ENCODE assay signal across 9 mouse cellular contexts in the genomic region with DNA sequence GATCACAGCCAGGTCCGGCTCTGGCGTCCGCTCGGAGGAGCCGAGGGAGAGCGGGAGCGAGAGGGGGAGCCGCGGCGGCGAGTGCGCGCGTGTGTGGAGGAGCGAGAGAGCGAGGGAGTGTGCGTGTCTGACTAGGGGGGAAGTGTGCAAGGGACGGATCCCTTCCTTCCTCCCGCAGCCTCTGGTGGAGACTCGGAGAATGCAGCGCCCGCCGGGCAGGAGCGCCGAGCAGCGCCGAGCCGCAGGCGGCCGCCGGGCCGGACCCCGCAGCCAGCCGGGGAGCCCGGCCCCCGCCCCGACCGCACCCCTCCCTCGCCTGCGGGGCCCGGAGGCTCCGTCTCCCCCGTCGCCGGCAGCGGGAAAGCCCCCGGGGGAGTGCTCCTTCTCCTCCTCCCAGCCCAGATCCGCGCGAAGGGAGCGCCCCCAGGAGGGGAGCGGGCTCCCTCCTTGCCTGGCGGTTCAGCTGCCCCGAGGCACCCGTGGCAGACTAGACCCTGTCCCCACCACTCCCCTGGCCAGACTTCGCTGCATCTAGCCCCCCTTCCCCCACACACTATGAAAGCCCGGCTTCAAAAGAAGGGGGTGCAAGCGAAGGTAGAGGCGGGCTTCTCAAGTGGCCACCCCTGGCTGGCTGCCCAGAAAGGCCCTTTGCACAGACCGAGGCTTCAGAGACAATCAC. TPM values are rescaled to one million over a fixed set of nuclear protein-coding genes. Genes with fewer than 3 reads are reported as not detected.
DNase-seq lines count a peak whose midpoint lies in the region; ATAC-seq and TF ChIP-seq lines count a peak whose summit lies in the region.
"Had no signal": no experiment of that assay in that cellular context is flagged by ENCODE, and none has a peak within 500 bp of the region (broad histone marks: within the 10 kb centered on the region; RNA-seq: fewer than 3 reads in every experiment).

Cdh22 (minus strand) TSS at position 241 of the 679 bp plus-strand sequence.

- 2% methylated on average over 47 of the region's 60 CpGs for WGBS in hindbrain, postnatal 0 days

- peak; percentile 70 for TF ChIP-seq CTCF in hindbrain, postnatal 0 days (IDR thresholded peaks at IDR 0.05; ENCODE audit: low read depth)

- no peaks in the 10 kb centered on the region for H3K36me3 ChIP-seq in hindbrain, postnatal 0 days (ENCODE audit: insufficient read depth, low read length)

- peak within 1 kb of the TSS; percentile 79 for H3K4me2 ChIP-seq in hindbrain, postnatal 0 days (ENCODE audit: low read depth, low read length)

- H3K9ac ChIP-seq in hindbrain, postnatal 0 days (replicated peaks; ENCODE audit: low read length) = peak within 1 kb of the TSS; percentile 75

- ATAC-seq in common myeloid progenitor, adult 5-6 weeks (replicated peaks; ENCODE audit: low read depth, poor library complexity, severe bottlenecking) = peak; percentile 71
- ATAC-seq in hindbrain, postnatal 0 days = peak; percentile 90
- no peak for ATAC-seq in inflammation-experienced regulatory T-cells, adult 6 months

- no peaks in the 10 kb centered on the region for H3K9me3 ChIP-seq in hindbrain, postnatal 0 days (ENCODE audit: low read length)

- H3K4me1 ChIP-seq in hindbrain, postnatal 0 days (ENCODE audit: insufficient read depth, low read length) = peaks cover 6% of the 10 kb centered on the region; the same call in 1 of the 2 replicates

- H3K27me3 ChIP-seq in hindbrain, postnatal 0 days (ENCODE audit: insufficient read depth, low read length) = peaks cover 2% of the 10 kb centered on the region

- DNase-seq in adrenal gland, postnatal 10 days = peak; percentile 78
- peak; percentile 68 for DNase-seq in gastrocnemius, postnatal 10 days
- peak; percentile 85 for DNase-seq in hindbrain, postnatal 0 days (ENCODE audit: low spot score)
- peak; percentile 52 to 72 for DNase-seq in left cerebral cortex, adult 9 months (ENCODE audit: low spot score in 2 of 2)
- peak; percentile 23 for DNase-seq in lung, postnatal 36 days
- peak; percentile 89 for DNase-seq in retina, postnatal 1 day

- peak within 1 kb of the TSS; percentile 73 for H3K27ac ChIP-seq in hindbrain, postnatal 0 days

- peak within 1 kb of the TSS; percentile 63 for H3K4me3 ChIP-seq in hindbrain, postnatal 0 days (ENCODE audit: low read length)

RNA-seq across cellular contexts. Expression of gene Cdh22, which starts in this region (rescaled TPM):
- total RNA-seq in adrenal gland, postnatal 10 days (2021) = 1 to 10 TPM; 1.1 to 1.2 TPM
- total RNA-seq in common myeloid progenitor, adult 5-6 weeks (2017) = not detected in 2 replicates
- under 1 TPM; 0.07 to 0.25 TPM for total RNA-seq in gastrocnemius, postnatal 10 days (2021)
- 47.3 and 53.4 TPM in 2 replicates for total RNA-seq in hindbrain, postnatal 0 days (2014; rRNA removed)
- 16.5 and 19.2 TPM in 2 replicates for polyA plus RNA-seq in hindbrain, postnatal 0 days (2015; fragmentation: Nextera tagmentation; extraction: Ambion mirVana)
- not detected for polyA plus RNA-seq in inflammation-experienced regulatory T-cells, adult 6 months (2017; shearing (Covaris generic))
- polyA plus RNA-seq: gonadal fat pad, adult 2 months had no signal

Comparison
In these comparisons a context has a peak if more than half of its experiments do, and no peak if none do; other contexts are left out.
1. RNA of gene Cdh22 (total RNA-seq): 47.3 to 53.4 TPM in hindbrain, postnatal 0 days; 1.1 to 1.2 TPM in adrenal gland, postnatal 10 days, 0.07 to 0.25 TPM in gastrocnemius, postnatal 10 days and not detected in common myeloid progenitor, adult 5-6 weeks; every median in the first group is over 10 times any median in the second.
2. RNA of gene Cdh22 (polyA plus RNA-seq): 16.5 to 19.2 TPM in hindbrain, postnatal 0 days; not detected in inflammation-experienced regulatory T-cells, adult 6 months; every median in the first group is over 10 times any median in the second.
3. Peak in ATAC-seq in common myeloid progenitor, adult 5-6 weeks; RNA of the gene not detected or under 1 TPM.
4. Peak in DNase-seq in gastrocnemius, postnatal 10 days; RNA of the gene not detected or under 1 TPM.
5. DNase-seq: peak in every context shown above with its lines; median percentile 89 in retina, postnatal 1 day; 85 in hindbrain, postnatal 0 days; 78 in adrenal gland, postnatal 10 days; 68 in gastrocnemius, postnatal 10 days; 62 in left cerebral cortex, adult 9 months; 23 in lung, postnatal 36 days.